Mouse (Mus musculus) monocyte, adult 2 months (primary cell): Measurements from ENCODE around the gene Hist1h2an.
"Not testable (repeated sequence)": the region's sequence is repeated elsewhere in the genome, so short reads cannot be mapped to it uniquely, and the experiment has no call there.

Experiments
- DNase-seq, 2 experiments: peaks; one replicate each; pipeline ENCODE4 v3.0.0; 2022; ENCODE audit warnings: low spot score in 2 of 2, low read depth in 1 of 2

Gene Hist1h2an

GRCm38 (mm10) chr13:21786899-21787629 lies at the start of gene Hist1h2an, which contains the start of gene Hist1h2bp:
Gene Hist1h2an (minus strand): TSS chr13:21787218.
Gene Hist1h2bp (plus strand): TSS chr13:21787461.
- peak; percentile 74 to 84 for DNase-seq

GRCm38 (mm10) chr13:21833461-21833860 lies 46.4 kb upstream of the Hist1h2an start, which contains the start of the genes Hist1h2ap and Hist1h2br:
Gene Hist1h2ap (minus strand): TSS chr13:21833507.
Gene Hist1h2br (plus strand): TSS chr13:21833743.
- DNase-seq: not testable (repeated sequence)

DNA sequence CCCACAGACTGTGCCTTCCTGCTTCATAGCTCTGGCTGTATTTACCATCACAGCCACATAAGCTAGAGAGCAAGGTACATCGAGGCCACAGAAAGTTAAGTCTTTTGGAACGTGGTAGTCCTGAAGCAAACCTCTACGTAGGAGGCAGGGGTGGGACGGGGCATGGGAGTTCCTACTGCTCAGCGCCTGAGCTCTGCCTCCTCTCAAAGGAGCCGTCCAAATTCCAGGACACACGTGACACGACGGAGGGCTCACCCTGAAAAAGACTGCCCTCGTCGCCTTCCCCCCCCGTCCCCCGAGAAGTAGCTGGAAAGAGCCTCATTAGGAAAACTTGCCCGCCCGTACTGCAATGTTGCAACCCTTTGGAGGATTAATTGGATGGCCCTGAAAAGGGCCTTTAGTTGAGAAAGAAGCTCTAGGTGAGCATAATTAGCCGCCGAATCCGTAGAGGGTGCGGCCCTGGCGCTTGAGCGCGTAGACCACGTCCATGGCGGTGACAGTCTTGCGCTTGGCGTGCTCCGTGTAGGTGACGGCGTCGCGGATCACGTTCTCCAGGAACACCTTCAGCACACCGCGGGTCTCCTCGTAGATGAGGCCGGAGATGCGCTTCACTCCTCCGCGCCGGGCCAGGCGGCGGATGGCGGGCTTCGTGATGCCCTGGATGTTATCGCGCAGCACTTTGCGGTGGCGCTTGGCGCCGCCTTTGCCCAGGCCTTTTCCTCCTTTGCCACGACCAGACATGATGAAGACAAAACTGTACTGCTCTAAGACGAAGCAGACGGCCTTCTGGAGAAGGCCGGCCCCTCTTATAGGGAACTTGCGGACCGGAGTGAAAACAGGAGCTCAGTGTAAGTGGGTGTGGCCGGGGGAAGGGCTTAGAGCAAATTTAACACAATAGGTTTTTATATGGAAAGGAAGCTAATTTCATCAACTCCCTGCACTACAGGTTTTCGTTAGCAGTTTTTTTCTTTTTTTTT lies 44.7 kb upstream of the Hist1h2an start, which contains the start of gene Hist1h4n:
Gene Hist1h4n (minus strand): TSS at position 779 of the 977 bp plus-strand sequence.
- not testable (repeated sequence) for DNase-seq

GRCm38 (mm10) chr13:21830344-21830743 lies 43.3 kb upstream of the Hist1h2an start:
- DNase-seq: no peak

- DNase-seq: no peak
Measured at GRCm38 (mm10) chr13:21828511-21828910, 41.5 kb upstream of the Hist1h2an start.

GRCm38 (mm10) chr13:21820082-21820890 lies 33.3 kb upstream of the Hist1h2an start:
- DNase-seq: not testable (repeated sequence)

- DNase-seq: not testable (repeated sequence)
Measured at GRCm38 (mm10) chr13:21812092-21812491, 25.1 kb upstream of the Hist1h2an start.

DNA sequence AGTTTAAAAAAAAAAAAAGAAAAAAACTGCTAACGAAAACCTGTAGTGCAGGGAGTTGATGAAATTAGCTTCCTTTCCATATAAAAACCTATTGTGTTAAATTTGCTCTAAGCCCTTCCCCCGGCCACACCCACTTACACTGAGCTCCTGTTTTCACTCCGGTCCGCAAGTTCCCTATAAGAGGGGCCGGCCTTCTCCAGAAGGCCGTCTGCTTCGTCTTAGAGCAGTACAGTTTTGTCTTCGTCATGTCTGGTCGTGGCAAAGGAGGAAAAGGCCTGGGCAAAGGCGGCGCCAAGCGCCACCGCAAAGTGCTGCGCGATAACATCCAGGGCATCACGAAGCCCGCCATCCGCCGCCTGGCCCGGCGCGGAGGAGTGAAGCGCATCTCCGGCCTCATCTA lies 24.5 kb upstream of the Hist1h2an start, which contains the start of gene Hist1h4m:
Gene Hist1h4m (plus strand): TSS at position 208 of the 400 bp plus-strand sequence.
- DNase-seq: peak in 1 of 2 experiments; percentile 21

- DNase-seq: not testable (repeated sequence)
Measured at GRCm38 (mm10) chr13:21811074-21811473, 24.1 kb upstream of the Hist1h2an start.

DNA sequence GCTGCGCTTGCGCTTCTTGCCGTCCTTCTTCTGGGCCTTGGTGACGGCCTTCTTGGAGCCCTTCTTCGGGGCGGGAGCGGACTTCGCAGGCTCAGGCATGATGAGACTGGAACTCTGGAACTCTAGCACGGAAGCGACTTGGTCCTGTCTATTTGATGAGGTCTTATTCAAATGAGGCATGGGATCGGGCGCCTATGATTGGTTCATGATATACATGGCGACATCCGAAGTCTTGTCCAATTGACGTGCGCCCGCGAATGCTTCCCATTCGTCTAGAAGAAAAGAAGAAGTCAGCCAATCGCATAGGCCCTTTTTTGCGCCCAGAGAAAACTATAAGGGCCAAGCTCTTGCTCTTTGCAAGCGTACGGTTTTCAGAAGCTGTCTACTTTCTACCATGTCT lies 23.1 kb upstream of the Hist1h2an start, which contains the start of the genes Hist1h2bq and Hist1h2ao:
Gene Hist1h2bq (minus strand): TSS at position 125 of the 400 bp plus-strand sequence.
Gene Hist1h2ao (plus strand): TSS at position 393 of the 400 bp plus-strand sequence.
- DNase-seq: not testable (repeated sequence)

DNA sequence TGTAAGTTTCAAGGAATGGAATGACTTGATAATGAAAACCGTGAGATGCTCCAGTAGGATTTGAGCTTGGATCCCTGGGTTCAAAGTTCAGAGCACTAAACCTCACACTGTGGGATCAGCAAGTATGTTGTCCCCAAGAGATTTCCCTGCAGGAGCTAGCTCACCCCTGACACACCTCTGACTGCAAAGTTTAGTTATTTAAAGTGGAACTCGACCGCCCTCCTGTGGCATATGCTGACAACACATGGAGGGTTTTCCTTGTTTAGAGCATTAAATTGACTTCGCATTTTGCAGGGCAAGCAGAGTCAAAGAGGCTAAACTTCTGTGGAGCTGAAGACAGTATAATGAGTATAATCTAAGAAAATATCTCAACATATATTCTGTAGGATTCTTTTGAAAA lies 16.0 kb upstream of the Hist1h2an start:
- DNase-seq: not testable (repeated sequence)

DNA sequence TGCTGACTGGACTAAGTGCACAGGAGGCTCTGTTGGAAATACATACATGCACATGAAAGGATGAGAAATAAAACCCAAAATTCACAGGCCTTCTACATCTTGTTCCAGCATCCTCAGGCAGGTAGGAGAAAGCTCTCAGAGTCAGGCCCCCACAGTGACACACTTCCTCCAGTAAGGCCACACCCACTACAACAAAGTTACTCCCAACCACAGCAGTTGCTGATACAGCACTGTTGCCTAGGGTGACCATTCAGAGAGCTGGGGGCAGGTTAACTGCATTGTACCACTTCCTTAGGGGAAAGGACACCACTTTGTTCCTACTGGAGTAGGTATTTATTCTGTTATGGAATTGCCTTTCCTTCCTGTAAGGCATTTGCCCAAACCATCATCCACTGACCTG lies 10.1 kb upstream of the Hist1h2an start:
- not testable (repeated sequence) for DNase-seq

DNA sequence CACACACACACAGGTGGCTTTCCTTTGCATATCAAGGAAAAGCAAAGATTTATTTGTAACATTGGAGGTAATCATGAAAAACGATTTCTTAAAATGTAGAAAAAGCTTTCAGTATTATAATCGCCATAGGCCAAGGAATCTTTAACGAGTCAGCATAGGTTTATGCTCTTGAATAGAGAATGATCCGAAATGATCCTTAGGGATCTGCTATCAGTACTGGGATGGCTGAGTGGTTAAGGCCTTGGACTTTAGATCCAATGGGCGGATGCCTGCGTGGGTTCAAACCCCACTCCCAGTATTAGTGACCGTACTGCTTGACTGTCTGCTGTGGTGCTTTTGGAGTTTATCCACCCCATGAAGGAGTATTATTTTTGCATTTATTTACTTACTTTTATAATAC lies 8.6 kb upstream of the Hist1h2an start:
- no peak for DNase-seq

- DNase-seq: no peak
Measured at GRCm38 (mm10) chr13:21790601-21791283, 3.7 kb upstream of the Hist1h2an start.

DNA sequence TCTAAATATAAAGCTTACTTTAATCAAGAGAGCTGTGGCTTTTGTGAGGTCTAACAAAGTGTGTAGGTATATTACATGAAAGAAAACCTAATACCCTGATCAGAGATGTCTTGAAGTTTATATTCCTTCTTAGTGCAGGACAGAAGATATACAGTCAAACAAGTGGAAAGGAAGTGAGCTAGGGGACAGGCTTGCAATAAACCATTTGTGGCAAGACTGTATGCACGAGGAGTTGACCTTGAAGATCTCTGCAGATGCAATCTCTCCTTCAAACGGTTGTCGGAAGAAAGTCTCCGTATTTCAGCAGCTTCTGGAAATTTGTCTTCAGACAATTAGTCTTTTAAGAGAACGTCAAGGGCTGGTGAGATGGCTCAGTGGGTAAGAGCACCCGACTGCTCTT lies 2.9 kb upstream of the Hist1h2an start:
- DNase-seq: no peak

DNA sequence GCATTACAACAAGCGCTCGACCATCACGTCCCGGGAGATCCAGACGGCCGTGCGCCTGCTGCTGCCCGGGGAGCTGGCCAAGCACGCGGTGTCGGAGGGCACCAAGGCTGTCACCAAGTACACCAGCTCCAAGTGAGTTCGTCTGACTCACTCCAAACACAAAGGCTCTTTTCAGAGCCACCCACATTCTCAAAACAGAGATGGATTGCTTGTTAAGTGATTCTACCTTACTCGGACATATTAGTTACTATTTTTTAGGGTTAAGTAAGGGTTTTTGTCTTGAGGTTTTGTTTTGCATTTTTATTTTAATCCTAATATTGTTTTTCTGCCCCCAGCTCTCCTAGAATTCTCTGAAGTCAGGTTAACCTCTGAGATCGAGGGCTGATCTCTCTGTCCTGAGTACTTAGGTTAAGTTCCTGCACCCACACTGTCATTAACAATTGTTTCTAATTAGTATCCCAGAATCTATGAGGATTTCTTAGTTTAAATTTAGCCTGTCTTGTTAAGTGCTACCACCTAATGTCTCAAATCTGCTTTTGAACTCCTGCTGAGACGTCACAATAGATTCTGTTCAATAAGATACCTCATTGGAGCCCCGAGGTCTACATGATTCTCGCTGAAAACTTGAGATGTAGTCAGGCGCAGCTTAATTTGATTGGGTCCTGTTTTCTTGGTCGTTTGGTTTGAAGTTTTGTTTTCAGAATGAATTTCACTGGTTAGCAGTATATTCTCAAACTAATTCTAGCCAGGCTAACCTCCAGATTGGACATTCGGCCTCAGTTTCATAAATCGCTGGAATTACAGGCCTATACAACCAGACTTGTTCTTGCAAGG lies 959 bp upstream of the Hist1h2an start:
- DNase-seq: no peak

DNA sequence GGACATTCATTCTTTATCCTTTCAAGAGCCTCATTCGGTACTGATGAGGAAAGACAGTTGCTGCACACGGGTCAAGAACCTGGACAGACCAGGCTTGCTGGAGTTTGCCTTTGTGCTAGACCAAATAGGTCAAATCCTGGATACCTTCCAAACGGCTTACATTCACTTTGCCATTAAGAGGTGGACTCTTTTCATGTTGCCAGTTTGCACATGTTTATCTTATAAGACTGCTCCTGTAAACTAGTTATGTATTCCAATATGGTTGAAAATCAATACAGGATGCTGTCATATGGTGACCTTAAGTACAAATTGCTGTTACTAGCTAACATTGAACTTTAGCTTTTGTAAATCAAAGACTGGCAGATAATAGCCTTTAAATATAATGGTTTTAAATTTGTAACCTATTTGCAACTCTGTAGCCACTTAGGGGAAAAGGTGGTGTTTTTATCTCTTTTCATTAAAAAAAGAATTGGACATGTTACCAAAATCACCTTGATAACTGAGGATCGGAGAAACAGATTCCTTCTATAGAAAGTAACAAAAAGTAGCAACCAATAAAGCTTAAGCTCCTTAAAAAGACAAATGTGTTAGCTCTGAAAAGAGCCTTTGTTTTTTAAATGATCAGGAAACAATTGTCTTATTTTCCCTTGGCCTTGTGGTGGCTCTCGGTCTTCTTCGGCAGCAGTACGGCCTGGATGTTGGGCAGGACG lies 674 bp downstream of the Hist1h2an start:
- no peak for DNase-seq

DNA sequence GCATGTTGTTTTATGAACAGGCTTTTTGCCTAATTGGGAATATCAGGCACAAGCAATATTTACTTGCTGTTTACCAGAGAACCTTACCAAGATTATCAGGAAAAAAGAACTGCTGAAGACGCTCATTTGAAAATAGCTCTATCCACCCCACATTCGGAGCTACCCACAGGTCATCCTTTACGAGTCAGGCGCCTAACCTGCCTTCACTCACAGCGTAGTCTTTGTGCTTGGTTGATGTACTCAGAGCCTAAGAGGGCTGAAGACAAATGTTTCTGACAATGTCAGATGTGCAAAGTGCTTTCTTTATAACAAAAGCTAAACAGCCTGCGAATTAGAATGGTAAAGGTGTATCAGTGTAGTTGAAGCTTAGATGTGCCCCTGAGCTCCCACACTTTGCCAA lies 2.7 kb downstream of the Hist1h2an start:
- no peak for DNase-seq
